Mouse (Mus musculus) T-cell, adult 2 months (primary cell): Measurements from ENCODE around the gene 2310039H08Rik.

ENCODE experiments used
- DNase-seq: peaks from one replicate; pipeline ENCODE4 v3.0.0; 2022; ENCODE audit warnings: low spot score

Gene 2310039H08Rik

DNA sequence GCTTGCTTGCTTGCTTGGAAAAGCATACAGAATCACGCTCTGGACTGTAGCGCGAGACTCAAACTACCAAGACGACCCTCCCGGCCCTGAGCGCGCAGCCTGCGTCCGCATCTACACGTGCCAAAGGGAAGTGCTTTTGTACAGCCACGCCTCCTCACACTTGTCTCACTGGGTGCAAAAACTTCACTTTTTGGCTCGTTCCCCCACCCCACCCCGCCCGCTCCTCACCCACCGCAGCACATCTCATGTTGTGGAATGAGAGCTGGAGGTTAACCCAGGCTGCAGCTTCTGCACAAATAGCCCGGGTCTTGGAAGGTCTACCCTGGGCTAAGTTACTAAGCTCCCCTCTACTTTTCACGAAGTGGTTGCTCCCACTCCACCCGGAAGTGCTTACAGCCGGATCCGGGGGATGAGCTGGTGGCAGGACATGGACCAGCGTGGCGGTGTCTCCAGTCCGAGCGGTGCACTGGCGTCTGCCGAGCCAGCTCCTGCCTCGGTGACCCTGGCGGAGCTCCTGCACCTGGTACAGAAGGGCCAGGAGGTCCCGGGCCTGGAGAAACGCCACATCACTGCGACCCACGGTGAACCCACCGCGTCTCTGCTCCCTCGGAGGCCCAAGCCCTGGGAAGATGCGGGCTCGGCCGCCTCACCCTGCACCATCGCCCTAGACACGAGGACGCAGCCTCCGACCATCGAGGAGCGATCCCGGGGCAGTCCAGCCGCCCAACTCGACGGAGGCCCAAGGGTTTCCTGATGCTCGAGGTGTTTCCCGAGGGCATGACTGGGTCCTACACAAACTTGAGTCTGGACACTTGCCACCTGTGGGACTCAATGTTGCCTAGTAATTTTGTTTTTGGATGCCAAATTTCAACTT lies at the start of gene 2310039H08Rik:
2310039H08Rik (plus strand) TSS at position 232 of the 874 bp plus-strand sequence.
- DNase-seq: peak; percentile 78

DNA sequence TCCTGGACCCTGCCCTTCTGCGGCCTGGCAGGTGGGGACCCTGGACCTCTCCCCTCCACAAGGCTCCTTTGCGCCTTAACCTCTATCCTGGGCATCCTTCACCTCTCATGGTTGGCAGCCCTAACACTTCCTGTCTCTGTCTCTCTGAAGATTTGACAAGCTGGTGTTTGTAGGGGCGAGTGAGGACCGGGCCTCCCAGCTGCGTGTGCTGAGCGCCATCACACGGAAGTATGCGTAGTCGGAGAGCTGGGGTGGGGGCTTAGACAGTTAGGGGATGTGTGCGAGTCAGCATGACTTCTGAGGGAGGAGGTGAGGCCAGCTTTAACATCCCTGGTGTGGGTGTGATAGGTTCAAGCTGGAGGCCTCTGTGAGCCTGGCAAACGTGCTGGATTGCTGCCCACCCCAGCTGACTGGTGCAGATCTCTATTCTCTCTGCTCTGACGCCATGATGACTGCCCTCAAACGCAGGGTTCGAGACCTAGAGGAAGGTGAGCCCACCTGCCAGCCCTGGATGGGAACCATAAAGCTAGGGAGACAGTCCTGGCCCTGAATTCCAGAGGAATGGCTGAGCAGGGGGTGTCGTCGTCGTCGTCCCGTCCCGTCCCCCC lies 47.9 kb upstream of the 2310039H08Rik start:
- DNase-seq: no peak

DNA sequence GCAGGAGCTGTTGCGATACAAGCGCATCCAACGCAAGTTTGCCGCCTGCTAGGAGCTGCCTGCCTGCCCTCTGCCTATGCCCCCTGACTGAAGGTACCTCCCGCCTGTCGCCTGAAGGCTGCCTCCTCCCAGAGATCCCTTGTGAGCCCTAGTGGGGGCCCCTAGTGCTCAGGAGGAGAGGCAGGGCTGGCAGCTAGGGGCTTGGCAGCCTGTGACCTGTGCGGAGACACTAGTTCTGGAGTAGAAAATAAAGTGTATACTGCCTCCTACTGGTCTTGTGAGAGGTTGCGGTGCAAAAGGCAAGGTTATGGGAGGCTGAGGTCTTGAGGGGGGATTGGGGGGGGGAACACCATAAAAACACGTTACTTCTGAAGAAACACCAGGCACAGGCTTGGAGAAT lies 47.2 kb upstream of the 2310039H08Rik start:
- peak; percentile 54 for DNase-seq

DNA sequence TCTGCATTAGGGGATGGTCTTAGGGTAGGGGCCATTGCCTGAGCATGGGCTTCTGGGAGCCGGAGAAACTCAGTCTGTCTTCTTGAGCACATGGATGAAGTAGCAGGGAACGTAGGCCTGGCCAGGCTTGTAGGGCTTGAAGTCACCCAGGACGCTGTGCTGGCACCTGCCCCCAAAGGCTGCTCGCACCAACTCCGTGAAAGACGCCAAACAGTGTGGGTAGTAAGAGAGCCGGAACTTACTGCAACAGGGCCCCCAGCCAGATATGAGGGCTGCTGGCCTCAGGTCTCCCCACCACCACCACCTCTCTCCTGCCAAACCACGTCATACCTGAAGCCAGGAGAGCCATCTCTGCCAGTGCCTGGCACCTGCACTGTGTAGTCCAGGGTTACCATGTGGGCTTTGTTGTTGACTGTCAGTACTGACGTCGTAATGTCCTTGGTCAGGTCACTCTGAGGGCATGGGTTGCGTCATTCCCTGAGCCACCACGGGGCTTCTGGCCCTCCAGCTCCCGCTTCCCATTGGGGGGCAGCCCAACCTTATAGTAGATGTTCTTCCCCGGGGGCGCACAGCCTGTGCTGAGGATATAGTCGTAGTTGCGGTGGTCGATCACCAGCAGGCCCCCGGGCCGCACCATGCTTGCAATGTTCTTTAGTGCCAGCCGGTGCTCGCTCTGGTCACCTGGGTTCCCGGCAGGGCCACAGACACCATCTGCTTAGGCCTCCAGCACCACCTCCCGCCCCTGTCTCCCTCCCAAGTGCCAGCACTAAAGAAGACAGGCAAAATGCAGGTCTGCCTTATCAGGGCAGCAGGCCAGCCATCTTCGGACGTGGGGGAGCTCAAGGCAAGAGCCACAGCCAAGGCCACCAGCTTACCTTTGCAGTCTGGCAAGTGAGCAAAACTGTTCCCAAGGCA lies 46.4 kb upstream of the 2310039H08Rik start:
- no peak for DNase-seq

DNA sequence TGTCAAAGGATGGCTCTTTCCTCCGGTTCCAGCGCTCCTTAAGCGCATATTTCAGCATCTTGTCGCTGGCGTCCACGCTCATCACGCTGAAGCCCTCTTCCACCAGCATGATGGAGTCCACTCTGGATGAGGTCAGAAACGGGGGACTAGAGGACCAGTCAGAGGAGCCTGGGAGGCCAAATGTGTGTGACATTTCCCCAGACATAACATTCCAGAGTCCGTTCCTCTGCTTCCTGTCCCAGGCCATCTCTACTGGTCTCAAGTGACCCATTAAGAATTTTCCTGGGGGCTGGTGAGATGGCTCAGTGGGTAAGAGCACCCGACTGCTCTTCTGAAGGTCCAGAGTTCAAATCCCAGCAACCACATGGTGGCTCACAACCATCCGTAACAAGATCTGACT lies 45.2 kb upstream of the 2310039H08Rik start:
- DNase-seq: no peak

DNA sequence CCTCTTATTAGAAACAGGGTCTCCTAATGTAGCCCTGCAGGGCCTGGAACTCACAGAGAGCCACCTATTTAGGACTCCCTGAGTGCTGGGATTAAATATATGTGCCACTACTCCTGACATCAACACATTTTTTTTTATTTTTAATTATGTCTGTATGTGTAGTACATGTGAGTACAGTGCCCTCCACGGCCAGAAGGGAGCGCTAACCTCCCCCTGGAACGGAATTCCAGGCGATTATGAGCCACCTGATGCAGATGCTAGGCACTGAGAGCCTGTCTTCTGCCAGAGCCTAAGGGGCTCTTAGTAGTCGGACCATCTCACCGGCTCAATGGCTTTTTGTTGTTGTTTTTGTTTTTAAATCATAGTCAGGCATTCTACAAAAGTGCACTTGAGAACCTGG lies 44.4 kb upstream of the 2310039H08Rik start:
- no peak for DNase-seq

DNA sequence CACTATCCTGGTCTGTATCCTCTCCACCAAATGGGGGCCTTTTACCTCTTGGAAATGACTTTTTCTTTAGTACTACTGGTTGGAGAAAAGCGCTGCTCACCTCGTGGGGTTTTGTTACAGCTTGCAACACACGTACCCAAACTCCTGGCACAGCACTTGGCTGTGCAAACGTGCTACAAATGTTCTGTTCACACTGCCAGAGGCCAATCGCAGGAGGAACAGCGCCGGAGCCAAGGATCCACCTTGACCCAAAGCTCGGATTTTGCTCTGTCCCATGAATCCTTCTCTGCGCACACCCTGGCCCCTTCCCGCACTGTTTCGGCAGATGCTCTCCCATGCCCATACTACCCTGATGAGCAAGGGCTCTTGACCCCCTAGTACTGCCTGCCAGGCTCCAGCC lies 43.9 kb upstream of the 2310039H08Rik start:
- no peak for DNase-seq

DNA sequence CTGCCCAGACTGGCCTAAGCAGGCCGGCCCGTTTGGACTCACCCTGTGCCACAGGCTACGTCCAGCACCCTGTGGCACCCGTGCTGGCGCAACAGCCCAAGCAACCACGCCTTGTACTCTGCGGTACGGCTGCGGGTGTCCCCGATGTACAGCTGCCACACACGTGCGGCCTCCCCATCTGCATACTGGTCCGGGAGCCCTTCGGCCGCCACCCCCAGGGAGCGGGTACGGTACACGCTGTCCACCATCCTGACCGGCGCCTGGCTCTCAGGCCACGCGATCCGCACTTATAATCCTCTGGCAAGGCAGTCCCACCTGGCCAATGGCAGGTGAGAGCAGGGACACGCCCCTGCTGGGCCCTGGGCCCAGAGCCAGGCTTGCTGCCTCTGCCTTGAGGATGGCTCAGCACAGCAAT lies 43.5 kb upstream of the 2310039H08Rik start, which contains the start of gene Gnmt:
Gnmt (minus strand) TSS at position 265 of the 415 bp plus-strand sequence.
- no peak for DNase-seq

DNA sequence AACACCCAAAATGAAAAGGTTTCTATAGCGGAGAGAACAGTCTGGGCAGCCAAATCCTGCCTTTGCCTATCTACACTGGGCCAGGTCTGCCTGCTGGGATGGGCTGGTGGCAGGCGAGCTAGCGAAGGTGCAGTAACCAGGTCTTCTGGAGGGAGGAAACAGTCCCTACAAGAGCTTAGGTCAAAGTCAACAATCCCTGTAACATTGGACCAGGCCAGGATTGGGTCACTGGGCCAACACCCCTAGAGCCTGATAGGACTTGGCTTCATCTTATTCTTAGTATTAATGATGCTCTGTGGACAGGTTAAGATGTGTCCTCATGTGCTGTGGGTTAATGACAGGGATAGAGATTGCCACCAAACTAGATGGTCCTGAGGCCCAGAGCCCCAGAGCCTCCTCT lies 38.4 kb upstream of the 2310039H08Rik start:
- no peak for DNase-seq

DNA sequence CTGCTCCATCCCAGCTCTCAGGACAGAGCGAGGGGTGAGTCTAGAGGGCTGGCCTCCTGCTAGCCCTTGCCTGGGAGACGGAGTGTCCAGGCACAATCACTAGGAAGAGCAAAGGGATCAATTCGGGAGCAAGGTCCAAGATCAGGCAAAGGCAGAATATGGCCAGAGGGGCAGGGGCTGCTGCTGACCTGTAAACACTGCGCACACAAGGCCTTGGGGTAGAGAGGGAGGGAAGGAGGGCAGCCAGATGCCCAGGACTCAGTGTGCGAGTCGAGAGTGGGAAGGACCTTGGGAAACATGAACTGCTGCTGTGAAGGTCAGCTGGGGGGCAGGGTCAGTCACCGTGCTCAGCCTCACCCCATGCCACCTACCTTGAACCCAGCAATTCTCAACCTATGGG lies 37.1 kb upstream of the 2310039H08Rik start:
- DNase-seq: no peak

DNA sequence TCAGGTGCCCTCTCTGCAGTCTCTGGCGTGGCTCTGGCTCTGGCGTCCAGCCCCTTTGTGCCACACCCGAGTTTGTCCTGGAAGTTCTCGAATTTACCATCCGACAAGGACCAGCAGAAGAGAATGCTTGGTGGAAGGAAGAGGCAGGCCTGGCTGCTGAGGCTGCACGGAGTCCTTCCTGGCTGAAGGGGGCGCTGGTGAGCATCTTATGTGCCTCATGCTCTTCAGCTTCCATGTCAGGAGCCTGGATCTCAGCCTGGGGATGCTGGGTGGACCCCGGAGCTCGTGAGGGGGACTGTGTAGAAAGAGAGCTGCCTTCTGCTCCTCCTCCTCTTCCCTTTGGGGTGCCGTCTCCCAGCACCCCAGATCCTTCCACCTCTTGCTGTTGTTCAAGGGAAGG lies 36.3 kb upstream of the 2310039H08Rik start:
- peak; percentile 38 for DNase-seq

DNA sequence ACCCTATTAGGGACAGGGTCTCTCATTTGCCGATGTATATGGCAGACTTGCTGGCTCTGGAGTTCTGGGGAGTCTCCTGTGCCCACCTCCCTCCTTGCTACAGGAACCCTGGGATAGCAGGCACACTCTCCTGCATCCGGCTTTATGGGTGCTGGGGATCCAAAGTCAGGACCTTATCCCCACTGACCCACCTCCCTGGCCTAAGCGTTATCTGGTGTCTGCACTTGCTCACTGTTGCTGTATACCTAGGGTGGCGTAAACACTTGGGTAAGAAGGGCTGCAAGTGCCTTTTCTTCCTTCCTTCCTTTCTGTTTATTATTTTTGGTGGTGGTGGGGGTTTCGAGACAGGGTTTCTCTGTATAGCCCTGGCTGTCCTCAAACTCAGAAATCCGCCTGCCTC lies 31.1 kb upstream of the 2310039H08Rik start:
- DNase-seq: no peak

DNA sequence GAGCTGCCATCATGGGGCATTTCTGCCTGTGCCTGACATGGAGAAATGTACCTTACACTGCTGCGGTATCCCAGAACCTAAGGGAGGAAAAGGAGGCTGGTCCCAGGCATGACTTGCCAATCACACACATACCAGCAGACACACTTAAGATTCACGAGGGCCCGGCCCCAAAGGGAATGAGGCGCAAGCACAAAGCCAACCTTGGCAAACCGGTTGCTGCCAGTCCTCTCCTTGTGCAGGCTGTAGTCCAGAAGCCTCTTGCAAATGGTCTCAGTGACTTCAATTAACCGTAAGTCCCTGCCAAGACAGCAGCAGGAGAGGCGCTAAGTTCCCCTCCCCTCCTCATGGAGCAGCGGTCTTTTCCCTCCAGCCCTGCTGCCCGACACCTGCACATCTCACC lies 29.4 kb upstream of the 2310039H08Rik start:
- no peak for DNase-seq

DNA sequence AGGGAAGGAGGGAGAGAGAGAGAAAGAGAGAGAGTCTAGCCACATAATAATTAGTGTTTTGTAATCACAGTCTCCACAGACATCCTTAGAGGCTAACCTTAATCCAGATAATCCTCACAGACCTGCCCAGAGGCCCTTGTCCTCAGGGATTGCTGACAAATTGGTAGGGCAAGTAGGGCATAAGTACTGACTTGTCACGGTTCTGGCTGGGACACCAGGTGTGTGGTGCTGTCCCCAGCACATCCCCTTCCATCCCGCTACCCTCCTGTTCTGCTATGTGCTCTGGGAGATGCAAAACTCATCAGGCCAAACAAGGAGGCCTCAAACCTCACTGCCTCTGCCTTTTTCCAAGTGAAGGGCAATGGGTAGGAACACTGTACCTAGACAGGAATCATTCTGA lies 26.9 kb upstream of the 2310039H08Rik start:
- DNase-seq: no peak

DNA sequence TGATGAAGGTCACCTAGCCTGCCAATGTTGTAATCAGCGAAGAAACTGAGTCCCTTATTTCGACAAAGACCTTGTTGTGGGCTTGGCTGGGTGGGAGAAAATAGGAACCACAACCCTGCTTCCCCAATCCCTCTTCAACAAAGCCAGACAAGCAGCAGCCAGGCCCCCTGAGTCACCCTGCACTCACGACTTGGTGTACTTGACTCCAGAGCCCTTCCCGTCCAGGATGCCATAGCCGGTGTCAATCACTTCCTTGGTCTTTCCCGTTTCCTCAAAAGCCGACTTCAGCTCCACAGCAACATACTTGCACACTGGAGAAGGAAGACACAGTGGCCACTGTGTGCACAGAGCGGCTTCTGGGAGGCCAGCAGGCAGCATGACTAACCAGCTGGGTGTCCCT lies 25.2 kb upstream of the 2310039H08Rik start:
- DNase-seq: no peak

DNA sequence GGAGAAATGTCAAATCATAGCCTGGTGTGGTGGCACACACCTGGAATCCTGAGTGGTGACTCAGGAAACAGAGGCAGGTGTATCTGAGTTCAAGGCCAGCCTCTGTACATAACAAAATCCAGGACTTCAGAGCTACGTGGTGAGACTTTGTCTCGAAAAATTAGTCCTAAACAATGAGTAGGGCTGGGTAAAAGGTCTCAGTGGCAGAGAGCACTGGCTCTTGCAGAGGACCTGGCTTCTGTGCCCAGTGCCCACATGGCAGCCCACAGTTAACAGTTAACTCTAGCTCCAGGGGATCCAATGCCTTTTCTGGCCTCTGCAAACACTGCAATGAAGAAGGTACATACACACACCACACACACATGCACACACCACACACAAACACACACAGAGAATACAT lies 24.6 kb upstream of the 2310039H08Rik start:
- no peak for DNase-seq

DNA sequence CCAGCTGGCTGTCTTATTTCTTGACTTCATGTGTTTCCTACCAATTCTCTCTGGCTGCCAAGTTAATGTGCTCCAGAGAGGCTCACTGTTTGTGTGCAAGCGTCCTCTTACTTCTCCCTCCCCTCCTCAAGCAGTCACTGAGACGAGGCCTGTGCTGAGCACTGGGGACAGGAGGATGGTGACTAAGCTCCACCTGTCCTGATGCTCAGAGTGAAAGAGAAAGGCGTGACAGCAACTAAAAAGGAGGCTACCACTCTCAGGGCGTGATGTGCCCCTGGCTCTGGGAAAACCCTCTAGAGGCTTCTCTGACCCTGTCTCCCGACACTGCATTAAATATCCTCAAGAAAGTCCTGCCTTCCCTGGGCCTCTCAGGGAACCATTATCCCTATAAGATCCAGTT lies 23.2 kb upstream of the 2310039H08Rik start:
- DNase-seq: no peak

DNA sequence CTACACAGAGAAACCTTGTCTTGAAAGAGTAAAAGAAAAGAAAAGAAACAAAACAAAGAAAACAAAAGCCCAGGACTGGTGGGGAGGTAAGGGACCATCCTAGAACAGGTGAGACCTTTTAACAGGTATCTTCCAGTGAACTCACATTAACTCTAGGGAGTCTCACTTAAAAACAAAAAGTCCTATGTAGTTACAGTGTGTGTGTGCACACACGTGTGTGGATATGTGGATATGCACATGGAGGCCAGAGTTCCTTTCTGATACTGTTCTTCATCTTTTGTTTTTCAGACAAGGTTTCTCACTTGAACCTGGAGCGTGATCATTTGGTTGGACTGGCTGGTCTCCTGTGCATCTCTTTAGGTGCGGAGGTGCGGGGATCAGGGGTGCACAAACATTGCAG lies 21.9 kb upstream of the 2310039H08Rik start:
- DNase-seq: no peak

DNA sequence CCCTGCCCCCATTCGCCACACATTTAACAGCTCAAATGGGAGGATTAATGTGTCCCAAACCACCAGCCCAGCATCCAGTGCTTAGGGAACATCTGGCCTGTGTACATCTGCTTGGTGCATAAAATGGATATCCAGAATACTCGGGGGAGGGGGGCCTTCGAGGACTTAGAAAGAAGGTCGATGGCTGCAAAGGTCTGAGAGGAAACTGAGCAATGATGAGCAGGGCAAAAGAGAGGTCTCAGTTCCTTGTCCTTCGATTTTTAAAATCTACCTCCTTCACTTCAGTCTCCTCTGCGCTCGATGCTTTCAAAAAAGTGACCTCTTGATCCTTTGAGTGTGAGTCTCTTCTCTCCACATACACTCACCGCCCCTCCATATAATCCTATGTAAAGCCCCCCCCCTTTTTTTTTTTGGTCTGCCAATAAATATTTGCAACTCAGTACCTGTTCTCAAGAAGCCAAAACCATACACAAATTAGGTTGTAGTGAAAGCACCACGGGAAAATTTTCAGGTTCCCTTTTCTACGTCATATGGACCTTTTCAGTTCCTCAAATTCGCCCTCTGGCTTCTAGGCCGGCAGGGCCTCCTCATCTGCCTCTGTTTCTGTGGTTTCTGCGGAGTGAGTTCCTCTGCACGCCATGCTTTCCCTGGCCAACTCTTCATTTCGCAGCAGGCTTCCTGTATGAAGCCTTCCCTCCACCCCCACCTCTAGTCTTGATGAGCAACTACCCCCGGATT lies 21.2 kb upstream of the 2310039H08Rik start:
- peak; percentile 71 for DNase-seq

DNA sequence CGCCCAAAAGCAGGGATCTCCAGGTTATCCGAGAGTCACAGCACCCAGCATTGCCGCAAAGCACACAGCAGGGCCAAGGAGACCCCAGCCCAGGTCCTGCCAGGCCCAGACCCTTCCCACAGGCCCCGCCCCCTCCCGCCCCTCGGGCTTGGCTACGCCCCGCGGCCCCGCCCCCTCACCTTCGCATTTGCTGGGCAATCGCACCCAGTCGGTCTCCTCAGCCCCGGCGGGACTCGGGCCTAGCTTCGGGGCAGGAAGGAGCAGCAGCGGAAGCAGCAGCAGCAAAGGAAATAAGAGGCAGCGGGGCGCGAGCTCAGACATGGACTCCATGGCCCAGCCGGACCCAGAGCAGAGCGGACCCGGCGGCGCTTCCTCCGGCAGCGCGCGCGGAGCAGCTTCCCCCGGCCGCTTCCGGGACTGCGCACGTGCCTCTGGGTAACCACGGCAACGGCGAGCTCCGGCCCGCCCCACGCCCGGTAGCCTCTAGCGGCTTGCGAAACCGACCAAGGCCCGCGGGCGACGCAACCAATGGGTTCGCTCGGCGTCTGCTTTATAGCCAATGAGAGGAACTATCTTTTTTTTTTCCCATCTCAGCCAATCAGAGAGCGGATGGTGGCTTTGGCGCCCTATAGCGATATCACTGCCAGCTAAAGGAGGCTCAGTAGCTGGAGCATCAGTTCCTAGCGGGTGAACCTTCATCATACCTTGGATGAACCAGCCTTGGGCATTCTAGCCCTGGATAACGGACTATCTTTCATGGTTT lies 20.5 kb upstream of the 2310039H08Rik start, which contains the start of gene Cnpy3:
Cnpy3 (minus strand) TSS at position 421 of the 763 bp plus-strand sequence.
- peak; percentile 99 for DNase-seq

DNA sequence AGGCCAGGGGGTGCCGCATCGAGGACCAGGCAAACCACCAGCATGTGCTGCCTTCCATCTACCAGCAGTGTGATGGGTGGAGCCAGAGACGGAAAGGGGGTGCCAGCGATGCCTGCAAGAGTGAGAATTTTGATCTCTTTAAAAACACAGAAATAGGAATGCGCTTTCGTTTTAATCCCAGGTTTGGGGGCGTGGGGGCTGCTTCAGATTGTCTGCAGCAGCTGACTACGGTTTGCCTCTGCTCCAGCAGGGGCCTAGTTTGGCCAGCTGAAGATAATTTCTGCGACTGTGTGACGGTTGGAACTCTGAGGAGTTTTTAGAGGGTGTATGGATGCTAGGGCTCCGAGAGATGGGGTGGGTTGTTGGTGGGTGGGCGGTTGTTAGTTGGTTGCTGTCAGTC lies 13.7 kb upstream of the 2310039H08Rik start:
- DNase-seq: no peak
